Mouse (Mus musculus) neutrophil, adult 65 days (primary cell): ENCODE measurements around the gene Abcf3. TPM values are rescaled to one million over a fixed set of nuclear protein-coding genes. Genes with fewer than 3 reads are reported as not detected.

Experiments used
- total RNA-seq: library from RNA; stranded (reverse); gene quantifications from 2 replicates; pipeline ENCODE4 v1.2.4, GENCODE M21; 2023

Abcf3 gene
- 32.5 and 45.3 TPM in 2 replicates for total RNA-seq

GRCm38 (mm10) chr16:20548096-20548948 is at the start of gene Abcf3:
Gene Abcf3 (plus strand): TSS chr16:20548577.

GRCm38 (mm10) chr16:20498677-20499475 is 49.5 kb upstream of the Abcf3 start, which contains the start of gene Eif2b5:
Gene Eif2b5 (plus strand): TSS chr16:20498817.

GRCm38 (mm10) chr16:20516726-20517201 is 31.6 kb upstream of the Abcf3 start, which contains the start of gene Dvl3:
Gene Dvl3 (plus strand): TSS chr16:20516982.

GRCm38 (mm10) chr16:20535296-20536080 is 12.9 kb upstream of the Abcf3 start, which contains the start of gene Ap2m1:
Gene Ap2m1 (plus strand): TSS chr16:20535478.

DNA sequence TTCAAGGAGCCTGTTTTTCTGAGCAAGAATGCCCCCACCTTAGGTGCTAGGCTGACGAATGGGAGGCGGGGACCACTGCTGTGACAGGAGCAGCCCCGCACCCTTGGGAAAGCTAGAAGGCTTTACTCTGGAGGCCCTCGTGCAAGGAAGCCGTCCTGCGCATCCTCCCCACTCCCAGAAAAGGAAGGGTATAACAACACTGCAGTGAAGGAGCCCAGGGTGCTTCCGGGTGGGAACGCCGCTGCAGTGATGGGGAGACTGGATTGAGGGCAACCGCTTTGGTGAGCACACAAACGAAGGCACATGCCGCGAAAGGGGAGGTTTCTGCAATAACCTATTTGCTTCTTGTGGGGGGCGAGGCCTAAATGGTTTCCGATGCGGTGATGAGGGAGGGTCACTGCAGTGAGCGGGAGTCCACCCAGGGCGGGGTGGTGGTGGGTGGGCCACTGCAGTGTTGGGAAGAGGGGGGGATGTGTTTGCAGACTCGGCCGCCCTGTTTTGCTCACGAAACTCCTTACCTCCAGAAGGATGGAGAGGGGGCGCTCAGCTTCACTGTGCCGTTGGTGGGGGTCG is 41.1 kb downstream of the Abcf3 start, which contains the start of gene Vwa5b2:
Vwa5b2 (plus strand) TSS at position 106 of the 573 bp plus-strand sequence.

Other genes starting within 250 kb of the Abcf3 start
- gene Parl, start 246.2 kb upstream of the Abcf3 start, total RNA-seq = 54.3 and 78.8 TPM in 2 replicates
- gene Cyp2ab1, start 223.2 kb upstream of the Abcf3 start, total RNA-seq = 1.8 and 2.5 TPM in 2 replicates
- gene Abcc5, start 122.2 kb upstream of the Abcf3 start, total RNA-seq = 74.2 and 90.9 TPM in 2 replicates
- gene Eif2b5, start 49.8 kb upstream of the Abcf3 start, total RNA-seq = 19.8 and 24.7 TPM in 2 replicates
- gene Dvl3, start 31.6 kb upstream of the Abcf3 start, total RNA-seq = 22.9 and 26.7 TPM in 2 replicates
- 174 and 177 TPM in 2 replicates for gene Ap2m1, start 13.1 kb upstream of the Abcf3 start, total RNA-seq
- 0.25 TPM in 1 of 2 replicates, not detected in the other for gene Vwa5b2, start 40.9 kb downstream of the Abcf3 start, total RNA-seq
- 2.4 and 3.8 TPM in 2 replicates for gene Eef1akmt4, start 63.0 kb downstream of the Abcf3 start, total RNA-seq
- gene Gm49333, start 63.0 kb downstream of the Abcf3 start, total RNA-seq = not detected in 2 replicates
- 4.6 and 5.3 TPM in 2 replicates for gene Alg3, start 63.2 kb downstream of the Abcf3 start, total RNA-seq
- 0.47 and 1.2 TPM in 2 replicates for gene Camk2n2, start 72.7 kb downstream of the Abcf3 start, total RNA-seq
- not detected in 2 replicates for gene Ece2, start 81.3 kb downstream of the Abcf3 start, total RNA-seq
- 77.7 and 85.6 TPM in 2 replicates for gene Psmd2, start 103.1 kb downstream of the Abcf3 start, total RNA-seq
- gene Eif4g1, start 119.7 kb downstream of the Abcf3 start, total RNA-seq = 151 and 174 TPM in 2 replicates
- 0.43 TPM in 1 of 2 replicates, not detected in the other for gene Fam131a, start 144.7 kb downstream of the Abcf3 start, total RNA-seq
- 5.2 and 7.9 TPM in 2 replicates for gene Polr2h, start 169.1 kb downstream of the Abcf3 start, total RNA-seq
- 1.3 and 1.4 TPM in 2 replicates for gene Clcn2, start 169.2 kb downstream of the Abcf3 start, total RNA-seq
- not detected in 2 replicates for gene Chrd, start 184.6 kb downstream of the Abcf3 start, total RNA-seq
- gene Thpo, start 185.9 kb downstream of the Abcf3 start, total RNA-seq = not detected in 2 replicates